Mouse (Mus musculus): ENCODE measurements at regions not wholly inside any gene's neighbourhood (a gene's known extent, or its start where the extent isn't known, plus 50 kb on each side); places are given as distances from the start of the nearest gene placed in this dataset.

GRCm38 (mm10) chr15:97581724-97582154, 123.9 kb downstream of the Rpap3 start:
- peak; percentile 83 for DNase-seq
- TF ChIP-seq CTCF (IDR thresholded peaks at IDR 0.05; ENCODE audit: borderline replicate concordance, control insufficient read depth, extremely low read depth, insufficient read depth, low read length, poor library complexity) (peak; percentile 84), POLR2A (IDR thresholded peaks at IDR 0.05; ENCODE audit: control insufficient read depth, extremely low read depth, insufficient read depth, low read length, poor library complexity) (no peak)
- no peak overlapping the region for H3K27ac ChIP-seq (ENCODE audit: control insufficient read depth, insufficient read depth, low read length)
- no peak overlapping the region for H3K4me3 ChIP-seq (ENCODE audit: control insufficient read depth, insufficient read depth, low read length)
- no peaks in the 10 kb centered on the region for H3K27me3 ChIP-seq (ENCODE audit: control insufficient read depth, insufficient read depth, low read length)
- 6% methylated on average over 13 of the region's 13 CpGs for WGBS
- no peaks in the 10 kb centered on the region for H3K36me3 ChIP-seq (ENCODE audit: control insufficient read depth, insufficient read depth, low read length)
- peaks cover 24% of the 10 kb centered on the region for H3K4me1 ChIP-seq (replicated peaks; ENCODE audit: control insufficient read depth, insufficient read depth, low read length)

GRCm38 (mm10) chr15:97580726-97581125, 124.9 kb downstream of the Rpap3 start:
- TF ChIP-seq POLR2A (IDR thresholded peaks at IDR 0.05; ENCODE audit: control insufficient read depth, extremely low read depth, insufficient read depth, low read length, poor library complexity) (no peak), CTCF (IDR thresholded peaks at IDR 0.05; ENCODE audit: borderline replicate concordance, control insufficient read depth, extremely low read depth, insufficient read depth, low read length, poor library complexity) (no peak)
- 62% methylated on average over 6 of the region's 6 CpGs for WGBS
- H3K36me3 ChIP-seq (ENCODE audit: control insufficient read depth, insufficient read depth, low read length) = no peaks in the 10 kb centered on the region
- H3K27me3 ChIP-seq (ENCODE audit: control insufficient read depth, insufficient read depth, low read length) = no peaks in the 10 kb centered on the region
- H3K4me1 ChIP-seq (replicated peaks; ENCODE audit: control insufficient read depth, insufficient read depth, low read length) = peaks cover 25% of the 10 kb centered on the region
- H3K4me3 ChIP-seq (ENCODE audit: control insufficient read depth, insufficient read depth, low read length) = no peak overlapping the region
- DNase-seq = no peak
- no peak overlapping the region for H3K27ac ChIP-seq (ENCODE audit: control insufficient read depth, insufficient read depth, low read length)

DNA sequence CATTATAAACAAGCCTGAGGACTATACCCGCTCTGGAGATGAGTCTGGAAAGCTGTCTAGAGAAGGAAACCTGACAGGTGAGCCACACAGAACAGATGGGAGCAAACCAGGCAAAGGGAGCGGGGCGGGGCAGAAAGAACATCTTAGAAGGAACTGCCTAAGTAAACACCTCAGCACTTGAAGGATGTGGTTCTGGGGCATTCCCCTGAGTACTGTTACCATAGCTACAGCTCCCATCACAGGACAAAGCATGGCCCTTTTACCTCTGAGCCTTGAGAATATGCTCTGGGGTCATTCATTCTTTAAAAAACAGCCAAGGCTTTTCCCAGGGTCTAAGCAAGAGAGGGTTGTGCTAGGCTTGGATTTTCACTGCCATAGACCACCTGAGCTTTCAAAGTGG, 127.6 kb downstream of the Rpap3 start:
- TF ChIP-seq CTCF (IDR thresholded peaks at IDR 0.05; ENCODE audit: borderline replicate concordance, control insufficient read depth, extremely low read depth, insufficient read depth, low read length, poor library complexity) (no peak), POLR2A (IDR thresholded peaks at IDR 0.05; ENCODE audit: control insufficient read depth, extremely low read depth, insufficient read depth, low read length, poor library complexity) (no peak)
- Histone ChIP-seq H3K4me1 (replicated peaks; ENCODE audit: control insufficient read depth, insufficient read depth, low read length) (peaks cover 30% of the 10 kb centered on the region), H3K27me3 (ENCODE audit: control insufficient read depth, insufficient read depth, low read length) (no peaks in the 10 kb centered on the region), H3K4me3 (ENCODE audit: control insufficient read depth, insufficient read depth, low read length) (no peak overlapping the region), H3K36me3 (ENCODE audit: control insufficient read depth, insufficient read depth, low read length) (no peaks in the 10 kb centered on the region), H3K27ac (ENCODE audit: control insufficient read depth, insufficient read depth, low read length) (no peak overlapping the region)
- DNase-seq = peak; percentile 8
- 69% methylated on average over 3 of the region's 3 CpGs for WGBS

DNA sequence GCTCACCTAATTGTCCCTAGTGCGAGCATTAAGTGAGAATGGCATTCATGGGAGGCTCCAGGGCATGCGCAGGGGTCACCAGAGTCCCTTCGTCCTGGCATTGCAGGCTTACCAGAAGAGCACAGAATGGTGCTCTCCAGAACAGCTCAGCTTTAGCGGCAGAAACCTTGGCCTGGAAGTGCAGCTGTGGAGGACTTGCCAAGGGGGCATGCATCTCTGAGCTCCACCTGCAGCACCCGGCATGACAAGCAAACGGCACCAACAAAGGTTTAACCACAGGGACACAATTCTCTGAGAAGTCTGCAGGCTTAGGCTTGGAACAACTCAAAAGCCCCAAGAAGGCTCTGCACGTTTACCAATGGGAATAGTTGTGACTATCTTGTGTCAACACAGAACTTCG, 128.4 kb downstream of the Rpap3 start:
- H3K4me3 ChIP-seq (ENCODE audit: control insufficient read depth, insufficient read depth, low read length) = no peak overlapping the region
- WGBS = 49% methylated on average over 8 of the region's 8 CpGs
- TF ChIP-seq CTCF (IDR thresholded peaks at IDR 0.05; ENCODE audit: borderline replicate concordance, control insufficient read depth, extremely low read depth, insufficient read depth, low read length, poor library complexity) (no peak), POLR2A (IDR thresholded peaks at IDR 0.05; ENCODE audit: control insufficient read depth, extremely low read depth, insufficient read depth, low read length, poor library complexity) (no peak)
- H3K27ac ChIP-seq (ENCODE audit: control insufficient read depth, insufficient read depth, low read length) = no peak overlapping the region
- H3K27me3 ChIP-seq (ENCODE audit: control insufficient read depth, insufficient read depth, low read length) = no peaks in the 10 kb centered on the region
- H3K4me1 ChIP-seq (replicated peaks; ENCODE audit: control insufficient read depth, insufficient read depth, low read length) = peaks cover 32% of the 10 kb centered on the region
- no peaks in the 10 kb centered on the region for H3K36me3 ChIP-seq (ENCODE audit: control insufficient read depth, insufficient read depth, low read length)
- peak; percentile 18 for DNase-seq

DNA sequence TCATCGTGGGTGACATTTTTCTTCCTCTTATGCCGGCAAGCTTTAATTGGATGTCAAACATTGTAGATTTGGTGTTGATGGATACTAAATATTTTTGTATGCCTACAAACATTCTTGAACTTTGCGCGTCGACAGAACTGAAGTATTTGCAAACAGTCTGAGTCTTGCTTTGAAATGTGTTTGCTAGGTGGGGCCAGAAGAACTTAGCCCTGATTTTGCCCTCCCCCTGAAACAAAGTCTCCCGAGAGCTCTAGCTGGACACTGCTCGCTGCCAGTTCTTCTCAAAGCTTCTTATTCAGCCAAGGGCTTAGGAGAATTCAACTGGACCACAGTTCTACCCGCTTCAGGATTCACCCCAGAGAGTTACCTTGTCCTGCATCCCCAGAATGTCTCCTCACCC, 133.0 kb downstream of the Rpap3 start:
- Histone ChIP-seq H3K27ac (ENCODE audit: control insufficient read depth, insufficient read depth, low read length) (no peak overlapping the region), H3K36me3 (ENCODE audit: control insufficient read depth, insufficient read depth, low read length) (no peaks in the 10 kb centered on the region), H3K4me3 (ENCODE audit: control insufficient read depth, insufficient read depth, low read length) (no peak overlapping the region), H3K4me1 (replicated peaks; ENCODE audit: control insufficient read depth, insufficient read depth, low read length) (peaks cover 16% of the 10 kb centered on the region), H3K27me3 (ENCODE audit: control insufficient read depth, insufficient read depth, low read length) (no peaks in the 10 kb centered on the region)
- no peak for DNase-seq
- TF ChIP-seq CTCF (IDR thresholded peaks at IDR 0.05; ENCODE audit: borderline replicate concordance, control insufficient read depth, extremely low read depth, insufficient read depth, low read length, poor library complexity) (no peak), POLR2A (IDR thresholded peaks at IDR 0.05; ENCODE audit: control insufficient read depth, extremely low read depth, insufficient read depth, low read length, poor library complexity) (no peak)
- 92% methylated on average over 8 of the region's 8 CpGs for WGBS

- TF ChIP-seq POLR2A (IDR thresholded peaks at IDR 0.05; ENCODE audit: control insufficient read depth, extremely low read depth, insufficient read depth, low read length, poor library complexity) (no peak), CTCF (IDR thresholded peaks at IDR 0.05; ENCODE audit: borderline replicate concordance, control insufficient read depth, extremely low read depth, insufficient read depth, low read length, poor library complexity) (no peak)
- Histone ChIP-seq H3K27me3 (ENCODE audit: control insufficient read depth, insufficient read depth, low read length) (no peaks in the 10 kb centered on the region), H3K4me3 (ENCODE audit: control insufficient read depth, insufficient read depth, low read length) (no peak overlapping the region), H3K4me1 (replicated peaks; ENCODE audit: control insufficient read depth, insufficient read depth, low read length) (peaks cover 10% of the 10 kb centered on the region), H3K27ac (ENCODE audit: control insufficient read depth, insufficient read depth, low read length) (no peak overlapping the region), H3K36me3 (ENCODE audit: control insufficient read depth, insufficient read depth, low read length) (no peaks in the 10 kb centered on the region)
- no peak for DNase-seq
These were observed 133.7 kb downstream of the Rpap3 start for GRCm38 (mm10) chr15:97571885-97572284.

DNA sequence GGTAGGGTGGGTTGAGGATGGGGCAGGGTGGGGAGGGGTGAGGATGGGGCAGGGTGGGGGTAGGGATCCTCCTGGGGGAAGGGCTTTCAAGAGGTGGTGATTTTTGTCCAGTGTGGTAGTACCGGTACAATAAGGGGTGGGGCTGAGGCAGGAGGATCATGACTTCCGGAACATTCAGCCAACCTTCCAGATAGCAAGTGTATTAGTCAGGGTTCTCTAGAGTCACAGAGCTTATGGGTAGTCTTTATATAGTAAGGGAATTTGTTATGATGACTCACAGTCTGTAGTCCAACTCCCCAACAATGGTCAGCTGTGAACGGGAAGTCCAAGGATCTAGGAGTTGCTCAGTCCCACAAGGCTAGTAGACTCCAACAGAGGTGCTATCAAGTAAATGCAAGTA, 145.5 kb downstream of the Rpap3 start:
- Histone ChIP-seq H3K36me3 (ENCODE audit: control insufficient read depth, insufficient read depth, low read length) (no peaks in the 10 kb centered on the region), H3K27ac (ENCODE audit: control insufficient read depth, insufficient read depth, low read length) (no peak overlapping the region), H3K27me3 (ENCODE audit: control insufficient read depth, insufficient read depth, low read length) (no peaks in the 10 kb centered on the region), H3K4me3 (ENCODE audit: control insufficient read depth, insufficient read depth, low read length) (no peak overlapping the region), H3K4me1 (replicated peaks; ENCODE audit: control insufficient read depth, insufficient read depth, low read length) (no peaks in the 10 kb centered on the region)
- no peak for DNase-seq
- TF ChIP-seq POLR2A (IDR thresholded peaks at IDR 0.05; ENCODE audit: control insufficient read depth, extremely low read depth, insufficient read depth, low read length, poor library complexity) = no peak
- no peak for TF ChIP-seq CTCF (IDR thresholded peaks at IDR 0.05; ENCODE audit: borderline replicate concordance, control insufficient read depth, extremely low read depth, insufficient read depth, low read length, poor library complexity)
- WGBS = 95% methylated on average over 3 of the region's 3 CpGs
